Mouse (Mus musculus): ENCODE measurements around the gene Cox7a1. TPM values are rescaled to one million over a fixed set of nuclear protein-coding genes. Genes with fewer than 3 reads are reported as not detected.

Gene Cox7a1
- total and polyA plus RNA-seq, 3 experiments, result 1.6 to 15.2 (median 14.0) TPM

DNA sequence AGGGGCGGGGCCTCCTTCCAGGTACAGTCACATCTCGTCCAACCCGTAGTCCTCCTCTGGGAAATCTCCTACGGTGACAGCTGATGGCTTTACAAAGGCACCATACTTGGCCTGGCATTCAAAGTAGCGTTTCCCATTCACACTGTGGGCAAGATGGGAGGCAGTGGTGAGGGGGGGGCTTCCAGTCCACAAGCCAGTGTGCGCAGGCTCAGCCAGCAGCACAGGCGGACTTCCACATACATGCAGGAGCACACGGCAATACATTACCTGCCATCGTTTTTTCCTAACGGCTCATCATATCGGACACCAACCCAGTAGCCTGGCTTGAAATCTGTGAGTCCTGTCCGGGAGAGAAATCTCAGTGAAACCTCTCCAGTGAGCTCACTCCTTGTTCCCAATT is 40.3 kb downstream of the Cox7a1 start:
- no peak overlapping the region for H3K27ac ChIP-seq (ENCODE audit: insufficient read depth, low read depth)
- in situ Hi-C loops (cut with MboI; ENCODE audit: low pct_ligation_motif_present, low pct_unique_long_range_greater_than_20kb, low sequenced_read_pairs), result no loop called here
- no peak for DNase-seq (ENCODE audit: extremely low read depth)
- H3K9me3 ChIP-seq (replicated peaks; ENCODE audit: low read length), result peaks cover 2% of the 10 kb centered on the region
- H3K36me3 ChIP-seq (replicated peaks in 1 of 2; ENCODE audit: control insufficient read depth in 1 of 2, insufficient read depth in 1 of 2, low read length in 1 of 2), result peaks cover 31 to 54% of the 10 kb centered on the region in 2 experiments
- TF ChIP-seq JUN (IDR thresholded peaks at IDR 0.05; ENCODE audit: insufficient read depth, low read depth, low read length), result no peak
- no peak for TF ChIP-seq MAFK (IDR thresholded peaks at IDR 0.05; ENCODE audit: insufficient replicate concordance, low read length)
- no peak for TF ChIP-seq USF2 (conservative IDR thresholded peaks at IDR 0.05; ENCODE audit: low read depth, low read length)
- TF ChIP-seq E2F4 (IDR thresholded peaks at IDR 0.05; ENCODE audit: insufficient replicate concordance, low read depth, low read length), result no peak
- no peak for TF ChIP-seq ELF1 (IDR thresholded peaks at IDR 0.05; ENCODE audit: low read depth, low read length)
- no peak for TF ChIP-seq EP300 (IDR thresholded peaks at IDR 0.05; ENCODE audit: low read length)
- no peak for TF ChIP-seq TBP (conservative IDR thresholded peaks at IDR 0.05; ENCODE audit: low read depth, low read length)
- dilution Hi-C loops (cut with MboI; ENCODE audit: extremely low pct_ligation_motif_present, extremely low pct_unique_long_range_greater_than_20kb, low sequenced_read_pairs), result no loop called here
- no peak overlapping the region for H3K4me2 ChIP-seq (ENCODE audit: insufficient read depth, low read depth, poor library complexity, severe bottlenecking)
- H3K4me1 ChIP-seq (ENCODE audit: control insufficient read depth in 1 of 2, insufficient read depth in 2 of 2), result peaks cover 6 to 9% of the 10 kb centered on the region in 2 experiments
- H3K79me2 ChIP-seq (replicated peaks; ENCODE audit: control insufficient read depth, extremely low read depth, insufficient read depth, poor library complexity, severe bottlenecking), result no peaks in the 10 kb centered on the region
- H3K9ac ChIP-seq (ENCODE audit: insufficient read depth, low read depth), result no peak overlapping the region
- no peak overlapping the region for H3K4me3 ChIP-seq (replicated peaks in 1 of 3; ENCODE audit: low read depth in 2 of 3, low read length in 2 of 3, poor library complexity in 1 of 3)
- H3K27me3 ChIP-seq (replicated peaks), result no peaks in the 10 kb centered on the region

- H3K9ac ChIP-seq (ENCODE audit: insufficient read depth, low read depth), result peak overlapping the region; percentile 45
- dilution Hi-C loops (cut with MboI; ENCODE audit: extremely low pct_ligation_motif_present, extremely low pct_unique_long_range_greater_than_20kb, low sequenced_read_pairs), result no loop called here
- peak; percentile 71; the same call in 1 of the 2 replicates for TF ChIP-seq SIN3A (IDR thresholded peaks at IDR 0.05; ENCODE audit: low read length)
- TF ChIP-seq NRF1 (IDR thresholded peaks at IDR 0.05; ENCODE audit: low read depth, low read length), result no peak
- TF ChIP-seq EP300 (IDR thresholded peaks at IDR 0.05; ENCODE audit: low read length), result no peak
- TF ChIP-seq JUN (IDR thresholded peaks at IDR 0.05; ENCODE audit: insufficient read depth, low read depth, low read length), result no peak
- H3K27me3 ChIP-seq (replicated peaks), result no peaks in the 10 kb centered on the region
- H3K79me2 ChIP-seq (replicated peaks; ENCODE audit: control insufficient read depth, extremely low read depth, insufficient read depth, poor library complexity, severe bottlenecking), result no peaks in the 10 kb centered on the region
- peak overlapping the region; percentile 66 to 79 (median 69) for H3K4me3 ChIP-seq (replicated peaks in 1 of 3; ENCODE audit: low read depth in 2 of 3, low read length in 2 of 3, poor library complexity in 1 of 3)
- no peak for DNase-seq (ENCODE audit: extremely low read depth)
- peaks cover 29 to 52% of the 10 kb centered on the region in 2 experiments for H3K36me3 ChIP-seq (replicated peaks in 1 of 2; ENCODE audit: control insufficient read depth in 1 of 2, insufficient read depth in 1 of 2, low read length in 1 of 2)
- peak overlapping the region; percentile 64 for H3K4me2 ChIP-seq (ENCODE audit: insufficient read depth, low read depth, poor library complexity, severe bottlenecking)
- in situ Hi-C loops (cut with MboI; ENCODE audit: low pct_ligation_motif_present, low pct_unique_long_range_greater_than_20kb, low sequenced_read_pairs), result no loop called here
- H3K4me1 ChIP-seq (ENCODE audit: control insufficient read depth in 1 of 2, insufficient read depth in 2 of 2), result peaks cover 12 to 41% of the 10 kb centered on the region in 2 experiments
- H3K27ac ChIP-seq (ENCODE audit: insufficient read depth, low read depth), result no peak overlapping the region
- H3K9me3 ChIP-seq (replicated peaks; ENCODE audit: low read length), result no peaks in the 10 kb centered on the region
Observed at GRCm38 (mm10) chr7:30231328-30231668, 47.4 kb downstream of the Cox7a1 start.

DNA sequence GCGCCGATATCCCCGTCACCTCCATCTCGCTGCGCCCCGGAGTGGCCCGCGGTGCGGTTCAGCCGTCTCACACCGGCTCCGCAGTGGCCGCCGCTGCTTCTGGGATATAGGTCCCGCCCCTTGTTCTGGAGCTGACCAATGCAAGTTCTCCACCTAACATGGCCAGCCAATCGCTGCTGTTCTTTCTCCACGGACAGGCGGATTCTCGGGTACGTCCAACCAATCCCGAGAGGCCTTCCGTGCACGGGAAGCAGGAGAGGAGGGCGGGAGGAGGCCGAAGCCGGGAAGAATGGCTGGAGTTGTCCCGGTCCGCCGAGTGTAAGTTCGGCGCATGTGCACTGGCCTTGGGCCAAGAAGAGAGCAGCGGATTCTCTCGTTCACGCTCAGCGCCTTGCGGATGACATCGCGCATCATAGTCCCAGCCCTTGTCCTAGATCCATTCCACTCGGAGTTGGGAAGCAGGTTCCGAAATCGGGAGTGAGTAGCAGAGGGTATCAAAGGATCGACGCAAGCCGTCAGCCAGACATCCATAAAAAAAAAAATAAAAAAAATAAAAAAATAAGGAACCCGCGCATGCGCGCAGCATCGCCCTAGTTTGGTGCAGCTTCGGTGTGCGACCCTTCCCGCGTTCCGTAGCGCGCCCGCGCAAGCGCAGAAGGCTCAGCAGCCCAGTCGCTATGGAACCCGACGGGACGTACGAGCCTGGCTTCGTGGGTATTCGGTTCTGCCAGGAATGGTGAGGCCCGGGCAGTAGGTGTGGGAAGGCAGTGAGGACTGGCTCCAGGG is 47.9 kb downstream of the Cox7a1 start, which contains the start of the genes Polr2i and Tbcb:
Gene Polr2i, plus strand, starts transcription at position 280 of the 786 bp plus-strand sequence.
Gene Tbcb, minus strand, starts transcription at position 604 of the 786 bp plus-strand sequence.
- in situ Hi-C loops (cut with MboI; ENCODE audit: low pct_ligation_motif_present, low pct_unique_long_range_greater_than_20kb, low sequenced_read_pairs), result no loop called here
- Histone ChIP-seq H3K27me3 (replicated peaks) (no peaks in the 10 kb centered on the region), H3K9ac (ENCODE audit: insufficient read depth, low read depth) (peak within 1 kb of the TSS; percentile 90), H3K27ac (ENCODE audit: insufficient read depth, low read depth) (peak within 1 kb of the TSS; percentile 85), H3K4me2 (ENCODE audit: insufficient read depth, low read depth, poor library complexity, severe bottlenecking) (peak within 1 kb of the TSS; percentile 64), H3K9me3 (replicated peaks; ENCODE audit: low read length) (no peaks in the 10 kb centered on the region), H3K4me1 (ENCODE audit: control insufficient read depth in 1 of 2, insufficient read depth in 2 of 2) (peaks cover 12 to 44% of the 10 kb centered on the region in 2 experiments), H3K4me3 (replicated peaks in 1 of 3; ENCODE audit: low read depth in 2 of 3, low read length in 2 of 3, poor library complexity in 1 of 3) (peak within 1 kb of the TSS; percentile 69 to 96 (median 87)), H3K36me3 (replicated peaks in 1 of 2; ENCODE audit: control insufficient read depth in 1 of 2, insufficient read depth in 1 of 2, low read length in 1 of 2) (peaks cover 24 to 46% of the 10 kb centered on the region in 2 experiments), H3K79me2 (replicated peaks; ENCODE audit: control insufficient read depth, extremely low read depth, insufficient read depth, poor library complexity, severe bottlenecking) (no peaks in the 10 kb centered on the region)
- peak; percentile 98 for DNase-seq (ENCODE audit: extremely low read depth)
- dilution Hi-C loops (cut with MboI; ENCODE audit: extremely low pct_ligation_motif_present, extremely low pct_unique_long_range_greater_than_20kb, low sequenced_read_pairs), result no loop called here
- TF ChIP-seq ZMIZ1 (IDR thresholded peaks at IDR 0.05; ENCODE audit: low read depth, low read length) (no peak; the same call in 1 of the 2 replicates), ZNF384 (IDR thresholded peaks at IDR 0.05; ENCODE audit: low read depth, low read length) (peak; percentile 97), ZKSCAN1 (IDR thresholded peaks at IDR 0.05; ENCODE audit: borderline replicate concordance, low read depth, low read length) (no peak), TBP (conservative IDR thresholded peaks at IDR 0.05; ENCODE audit: low read depth, low read length) (peak; percentile 57), MYC (IDR thresholded peaks at IDR 0.05; ENCODE audit: low read depth, low read length) (no peak), MAX (IDR thresholded peaks at IDR 0.05; ENCODE audit: low read length) (peak; percentile 67; the same call in 1 of the 2 replicates), MAZ (IDR thresholded peaks at IDR 0.05; ENCODE audit: low read depth, low read length) (no peak), ZC3H11A (IDR thresholded peaks at IDR 0.05; ENCODE audit: low read depth, low read length) (no peak), JUND (conservative IDR thresholded peaks at IDR 0.05; ENCODE audit: low read depth, low read length) (peak; percentile 6; the same call in 1 of the 2 replicates), ETS1 (conservative IDR thresholded peaks at IDR 0.05; ENCODE audit: low read depth, low read length) (no peak), GABPA (IDR thresholded peaks at IDR 0.05; ENCODE audit: insufficient replicate concordance, low read depth, low read length) (no peak), PAX5 (IDR thresholded peaks at IDR 0.05; ENCODE audit: low read length) (no peak), CTCF (conservative IDR thresholded peaks at IDR 0.05 in 1 of 2, IDR thresholded peaks at IDR 0.05 in 1 of 2; ENCODE audit: low read depth in 2 of 2, low read length in 2 of 2) (no peak), HCFC1 (IDR thresholded peaks at IDR 0.05; ENCODE audit: low read depth, low read length) (peak; percentile 79), ELF1 (IDR thresholded peaks at IDR 0.05; ENCODE audit: low read depth, low read length) (peak; percentile 79), SMC3 (IDR thresholded peaks at IDR 0.05; ENCODE audit: low read depth, low read length) (no peak), NRF1 (IDR thresholded peaks at IDR 0.05; ENCODE audit: low read depth, low read length) (peak; percentile 87)
